Mouse (Mus musculus) splenic B cell, adult 2 months (primary cell): ENCODE results near the gene Cnih3.

Source experiments
- DNase-seq: peaks from one replicate; pipeline ENCODE4 v3.0.0-alpha.2; 2011; ENCODE audit warnings: low read depth, low spot score
- H3K27me3 ChIP-seq: 2 replicates; pipeline ENCODE4 v1.6.1; 2012; ENCODE audit warnings: mild to moderate bottlenecking, low read length, moderate library complexity, mixed read lengths; ENCODE audit not compliant: control insufficient read depth, poor library complexity, insufficient read depth, severe bottlenecking
- H3K36me3 ChIP-seq: 2 replicates; pipeline ENCODE4 v1.6.1; 2012; ENCODE audit warnings: mild to moderate bottlenecking, low read length, moderate library complexity, mixed read lengths; ENCODE audit not compliant: control insufficient read depth, poor library complexity, insufficient read depth, severe bottlenecking

Gene Cnih3

GRCm38 (mm10) chr1:181407281-181407680 is 54.9 kb downstream of the Cnih3 start:
- H3K27me3 ChIP-seq, result no peaks in the 10 kb centered on the region
- no peaks in the 10 kb centered on the region for H3K36me3 ChIP-seq
- DNase-seq, result no peak

- Histone ChIP-seq H3K36me3 (no peaks in the 10 kb centered on the region), H3K27me3 (no peaks in the 10 kb centered on the region)
- DNase-seq, result no peak
These were observed 55.9 kb downstream of the Cnih3 start for GRCm38 (mm10) chr1:181408086-181408975.

- H3K27me3 ChIP-seq, result no peaks in the 10 kb centered on the region
- no peak for DNase-seq
- H3K36me3 ChIP-seq, result no peaks in the 10 kb centered on the region
These were observed 57.3 kb downstream of the Cnih3 start for GRCm38 (mm10) chr1:181409693-181410092.

GRCm38 (mm10) chr1:181410647-181411254 is 58.3 kb downstream of the Cnih3 start:
- no peaks in the 10 kb centered on the region for H3K36me3 ChIP-seq
- no peak for DNase-seq
- H3K27me3 ChIP-seq, result no peaks in the 10 kb centered on the region

- no peak for DNase-seq
- H3K27me3 ChIP-seq, result no peaks in the 10 kb centered on the region
- no peaks in the 10 kb centered on the region for H3K36me3 ChIP-seq
These were observed 62.6 kb downstream of the Cnih3 start for GRCm38 (mm10) chr1:181414985-181415384.

GRCm38 (mm10) chr1:181416841-181417240 is 64.4 kb downstream of the Cnih3 start:
- no peaks in the 10 kb centered on the region for H3K27me3 ChIP-seq
- DNase-seq, result no peak
- H3K36me3 ChIP-seq, result no peaks in the 10 kb centered on the region

- DNase-seq, result no peak
- no peaks in the 10 kb centered on the region for H3K27me3 ChIP-seq
- H3K36me3 ChIP-seq, result no peaks in the 10 kb centered on the region
These were observed 65.6 kb downstream of the Cnih3 start for GRCm38 (mm10) chr1:181417937-181418523.

GRCm38 (mm10) chr1:181420080-181420536 is 67.7 kb downstream of the Cnih3 start:
- no peaks in the 10 kb centered on the region for H3K27me3 ChIP-seq
- DNase-seq, result no peak

GRCm38 (mm10) chr1:181422796-181423195 is 70.4 kb downstream of the Cnih3 start:
- DNase-seq, result no peak
- H3K36me3 ChIP-seq, result no peaks in the 10 kb centered on the region
- no peaks in the 10 kb centered on the region for H3K27me3 ChIP-seq

More at GRCm38 (mm10) chr1:181420080-181420536, 67.7 kb downstream of the Cnih3 start:
- H3K36me3 ChIP-seq, result no peaks in the 10 kb centered on the region

- Histone ChIP-seq H3K36me3 (no peaks in the 10 kb centered on the region), H3K27me3 (no peaks in the 10 kb centered on the region)
- DNase-seq, result no peak
These were observed 72.5 kb downstream of the Cnih3 start for GRCm38 (mm10) chr1:181424922-181425321.

- no peak for DNase-seq
- Histone ChIP-seq H3K27me3 (no peaks in the 10 kb centered on the region), H3K36me3 (no peaks in the 10 kb centered on the region)
These were observed 73.0 kb downstream of the Cnih3 start for GRCm38 (mm10) chr1:181425388-181425787.

- H3K36me3 ChIP-seq, result no peaks in the 10 kb centered on the region
- no peak for DNase-seq
- no peaks in the 10 kb centered on the region for H3K27me3 ChIP-seq
These were observed 74.0 kb downstream of the Cnih3 start for GRCm38 (mm10) chr1:181426406-181426805.

GRCm38 (mm10) chr1:181433263-181433662 is 80.8 kb downstream of the Cnih3 start:
- Histone ChIP-seq H3K36me3 (no peaks in the 10 kb centered on the region), H3K27me3 (no peaks in the 10 kb centered on the region)
- DNase-seq, result no peak

GRCm38 (mm10) chr1:181435414-181435813 is 83.0 kb downstream of the Cnih3 start:
- Histone ChIP-seq H3K27me3 (no peaks in the 10 kb centered on the region), H3K36me3 (no peaks in the 10 kb centered on the region)
- no peak for DNase-seq

GRCm38 (mm10) chr1:181440982-181441603 is 88.7 kb downstream of the Cnih3 start:
- DNase-seq, result no peak
- H3K36me3 ChIP-seq, result no peaks in the 10 kb centered on the region
- H3K27me3 ChIP-seq, result no peaks in the 10 kb centered on the region
